Mouse (Mus musculus): Measurements from ENCODE around the gene Shc1.

DNA sequence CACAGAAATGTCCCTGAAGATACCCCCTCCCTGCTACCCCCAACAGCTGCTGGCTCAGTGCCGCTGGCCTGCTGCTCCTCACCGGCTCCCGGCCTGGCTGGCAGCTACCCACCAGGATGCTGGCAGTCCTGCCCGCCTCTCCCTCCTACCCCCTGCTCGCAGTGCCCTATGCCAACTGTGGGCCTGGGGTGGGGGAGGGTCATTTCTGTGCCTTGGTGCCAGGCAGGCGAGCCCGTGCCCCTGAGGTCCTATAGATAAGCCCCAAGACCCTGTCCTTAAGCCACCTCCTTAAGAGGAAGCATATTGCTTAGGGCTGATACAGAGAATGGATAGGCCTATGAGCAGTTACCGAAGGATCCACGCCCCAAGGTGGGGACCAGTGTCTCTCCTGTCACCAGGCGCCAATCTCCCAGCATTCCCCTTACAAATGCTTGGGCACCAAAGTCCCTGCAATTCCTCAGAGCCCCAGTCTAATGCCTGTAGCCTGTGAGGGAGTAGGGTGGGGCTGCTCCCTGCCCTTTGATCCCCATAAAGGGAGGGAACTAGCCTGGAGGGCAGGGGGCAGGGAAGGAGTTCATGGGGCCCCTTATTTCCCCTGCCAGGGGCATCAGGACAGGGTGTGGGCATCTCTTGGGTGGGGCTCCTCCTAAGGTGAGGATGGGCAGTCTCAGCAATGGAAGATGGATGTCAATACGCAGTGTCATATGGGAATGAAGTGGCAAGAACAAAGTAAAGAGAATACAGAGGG is 29.9 kb upstream of the Shc1 start:
- peak; percentile 39; the same call in 1 of the 2 replicates for TF ChIP-seq POLR2A (IDR thresholded peaks at IDR 0.05; ENCODE audit: low read depth, low read length)
- no peak for TF ChIP-seq CTCF (IDR thresholded peaks at IDR 0.05; ENCODE audit: extremely low read depth, insufficient read length, insufficient replicate concordance, low read depth, low read length)

All from small intestine, adult 2 months (tissue).